Mouse (Mus musculus) CH12.LX (cell line): ENCODE data around the gene Nup210. TPM values are rescaled to one million over a fixed set of nuclear protein-coding genes. Genes with fewer than 3 reads are reported as not detected.
A peak's percentile ranks its signal among the peaks of the same experiment; 100 is the strongest.

Experiments used
- DNase-seq: peaks from one replicate; pipeline ENCODE4 v3.0.0-alpha.2; 2013; ENCODE audit errors: extremely low read depth
- H3K27ac ChIP-seq: 2 replicates; pipeline ENCODE4 v1.5.1; 2012; ENCODE audit warnings: low read depth, mild to moderate bottlenecking, control low read depth, moderate library complexity; ENCODE audit not compliant: insufficient read depth
- H3K27me3 ChIP-seq: replicated peaks from 2 replicates; pipeline ENCODE3; 2012; ENCODE audit warnings: inconsistent platforms
- H3K36me3 ChIP-seq, 2 experiments: replicated peaks in 1 of 2; 2 replicates each; pipeline versions ENCODE3 to v1.6.1; 2012; ENCODE audit warnings: inconsistent platforms in 1 of 2, low read length in 1 of 2, mild to moderate bottlenecking in 1 of 2, mixed read lengths in 1 of 2, moderate library complexity in 1 of 2; ENCODE audit not compliant: control insufficient read depth in 1 of 2, insufficient read depth in 1 of 2
- H3K4me1 ChIP-seq, 2 experiments: 2 replicates each; pipeline ENCODE4 v1.6.1; 2012; ENCODE audit warnings: inconsistent platforms in 1 of 2, moderate library complexity in 1 of 2; ENCODE audit not compliant: insufficient read depth in 2 of 2, control insufficient read depth in 1 of 2
- H3K4me2 ChIP-seq: 2 replicates; pipeline ENCODE4 v1.6.1; 2012; ENCODE audit warnings: low read depth, mild to moderate bottlenecking, control low read depth; ENCODE audit not compliant: poor library complexity, insufficient read depth, severe bottlenecking
- H3K4me3 ChIP-seq, 3 experiments: fragments of 150-350 bp in 1 of 3; sonication (generic) in 1 of 3; replicated peaks in 1 of 3; 2 replicates each; pipeline versions ENCODE3 to v1.5.1; 2011 to 2012; ENCODE audit warnings: low read depth in 2 of 3, low read length in 2 of 3, mild to moderate bottlenecking in 2 of 3, moderate library complexity in 2 of 3, control low read depth in 1 of 3, improper control_type of control experiment in 1 of 3, inconsistent platforms in 1 of 3, mixed read lengths in 1 of 3; ENCODE audit not compliant: poor library complexity in 1 of 3
- H3K79me2 ChIP-seq: replicated peaks from 2 replicates; pipeline ENCODE4 v1.6.1; 2012; ENCODE audit warnings: mild to moderate bottlenecking, moderate library complexity; ENCODE audit not compliant: control insufficient read depth, poor library complexity, insufficient read depth, severe bottlenecking; ENCODE audit errors: extremely low read depth
- H3K9ac ChIP-seq: 2 replicates; pipeline ENCODE4 v1.6.1; 2012; ENCODE audit warnings: low read depth, mild to moderate bottlenecking, control low read depth, moderate library complexity; ENCODE audit not compliant: insufficient read depth
- H3K9me3 ChIP-seq: replicated peaks from 2 replicates; pipeline ENCODE3; 2012; ENCODE audit warnings: low read length, inconsistent platforms, mixed read lengths
- BHLHE40 ChIP-seq: IDR thresholded peaks from 2 replicates; pipeline ENCODE4 v1.6.1; 2011; ENCODE audit warnings: mild to moderate bottlenecking, low read depth, low read length, improper control_type of control experiment
- CHD1 ChIP-seq: IDR thresholded peaks from 2 replicates; pipeline ENCODE4 v1.6.1; 2012; ENCODE audit warnings: low read depth, low read length, improper control_type of control experiment, inconsistent platforms
- CHD2 ChIP-seq: IDR thresholded peaks from 2 replicates; pipeline ENCODE4 v1.6.1; 2011; ENCODE audit warnings: low read length, improper control_type of control experiment
- CTCF ChIP-seq, 2 experiments: IDR thresholded peaks in 1 of 2; conservative IDR thresholded peaks in 1 of 2; 2 replicates each; pipeline ENCODE4 v1.5.1; 2011 to 2012; ENCODE audit warnings: low read depth in 2 of 2, low read length in 2 of 2, improper control_type of control experiment in 1 of 2, inconsistent platforms in 1 of 2, mild to moderate bottlenecking in 1 of 2, moderate library complexity in 1 of 2
- E2F4 ChIP-seq: IDR thresholded peaks from 2 replicates; pipeline ENCODE4 v1.6.1; 2011; ENCODE audit warnings: low read depth, low read length, improper control_type of control experiment; ENCODE audit not compliant: insufficient replicate concordance
- ELF1 ChIP-seq: IDR thresholded peaks from 2 replicates; pipeline ENCODE4 v1.6.1; 2014; ENCODE audit warnings: low read depth, mild to moderate bottlenecking, inconsistent platforms, low read length, improper control_type of control experiment
- EP300 ChIP-seq: IDR thresholded peaks from 2 replicates; pipeline ENCODE4 v1.6.1; 2011; ENCODE audit warnings: low read length, improper control_type of control experiment
- GABPA ChIP-seq: IDR thresholded peaks from 2 replicates; pipeline ENCODE4 v1.6.1; 2012; ENCODE audit warnings: low read depth, low read length, improper control_type of control experiment, inconsistent platforms; ENCODE audit not compliant: insufficient replicate concordance
- HCFC1 ChIP-seq: IDR thresholded peaks from 2 replicates; pipeline ENCODE4 v1.6.1; 2012; ENCODE audit warnings: low read depth, mild to moderate bottlenecking, inconsistent platforms, low read length, improper control_type of control experiment
- IRF4 ChIP-seq: IDR thresholded peaks from 2 replicates; pipeline ENCODE4 v1.6.1; 2014; ENCODE audit warnings: low read depth, mild to moderate bottlenecking, inconsistent platforms, low read length, improper control_type of control experiment
- JUN ChIP-seq: IDR thresholded peaks from 2 replicates; pipeline ENCODE4 v1.6.1; 2011; ENCODE audit warnings: low read depth, mild to moderate bottlenecking, low read length, improper control_type of control experiment, moderate library complexity; ENCODE audit not compliant: insufficient read depth
- JUND ChIP-seq: conservative IDR thresholded peaks from 2 replicates; pipeline ENCODE4 v1.6.1; 2011; ENCODE audit warnings: low read depth, low read length, improper control_type of control experiment
- KAT2A ChIP-seq: IDR thresholded peaks from 2 replicates; pipeline ENCODE4 v1.6.1; 2012; ENCODE audit warnings: low read length, improper control_type of control experiment, inconsistent platforms; ENCODE audit not compliant: insufficient replicate concordance
- MAFK ChIP-seq: IDR thresholded peaks from 2 replicates; pipeline ENCODE4 v1.6.1; 2011; ENCODE audit warnings: low read length, improper control_type of control experiment; ENCODE audit not compliant: insufficient replicate concordance
- MAX ChIP-seq: IDR thresholded peaks from 2 replicates; pipeline ENCODE4 v1.6.1; 2011; ENCODE audit warnings: low read length, improper control_type of control experiment
- MAZ ChIP-seq: IDR thresholded peaks from 2 replicates; pipeline ENCODE4 v1.6.1; 2012; ENCODE audit warnings: low read depth, mild to moderate bottlenecking, inconsistent platforms, low read length, improper control_type of control experiment, moderate library complexity
- MEF2A ChIP-seq: IDR thresholded peaks from 2 replicates; pipeline ENCODE4 v1.6.1; 2014; ENCODE audit warnings: low read depth, mild to moderate bottlenecking, inconsistent platforms, low read length, improper control_type of control experiment, borderline replicate concordance
- MXI1 ChIP-seq: IDR thresholded peaks from 2 replicates; pipeline ENCODE4 v1.6.1; 2011; ENCODE audit warnings: mild to moderate bottlenecking, low read depth, low read length, improper control_type of control experiment
- MYC ChIP-seq: IDR thresholded peaks from 2 replicates; pipeline ENCODE4 v1.6.1; 2011; ENCODE audit warnings: low read depth, mild to moderate bottlenecking, improper control_type of control experiment, low read length
- NELFE ChIP-seq: IDR thresholded peaks from 2 replicates; pipeline ENCODE4 v1.6.1; 2011; ENCODE audit warnings: low read depth, low read length, improper control_type of control experiment
- NRF1 ChIP-seq: IDR thresholded peaks from 2 replicates; pipeline ENCODE4 v1.6.1; 2014; ENCODE audit warnings: low read depth, mild to moderate bottlenecking, inconsistent platforms, low read length, improper control_type of control experiment, moderate library complexity
- PAX5 ChIP-seq: IDR thresholded peaks from 2 replicates; pipeline ENCODE4 v1.6.1; 2012; ENCODE audit warnings: low read length, inconsistent platforms, mixed read lengths
- POLR2A ChIP-seq: IDR thresholded peaks from 2 replicates; pipeline ENCODE4 v1.6.1; 2011; ENCODE audit warnings: low read depth, mild to moderate bottlenecking, improper control_type of control experiment, low read length
- POLR2AphosphoS2 ChIP-seq: IDR thresholded peaks from 2 replicates; pipeline ENCODE4 v1.6.1; 2011; ENCODE audit warnings: low read depth, low read length, improper control_type of control experiment
- RAD21 ChIP-seq: IDR thresholded peaks from 2 replicates; pipeline ENCODE4 v1.6.1; 2011; ENCODE audit warnings: low read depth, mild to moderate bottlenecking, low read length, improper control_type of control experiment, moderate library complexity
- RCOR1 ChIP-seq: conservative IDR thresholded peaks from 2 replicates; pipeline ENCODE4 v1.6.1; 2012; ENCODE audit warnings: low read depth, mild to moderate bottlenecking, inconsistent platforms, low read length, improper control_type of control experiment
- SIN3A ChIP-seq: IDR thresholded peaks from 2 replicates; pipeline ENCODE4 v1.6.1; 2012; ENCODE audit warnings: low read length, improper control_type of control experiment, inconsistent platforms
- SMC3 ChIP-seq: IDR thresholded peaks from 2 replicates; pipeline ENCODE4 v1.6.1; 2011; ENCODE audit warnings: low read depth, low read length, improper control_type of control experiment
- TBP ChIP-seq: conservative IDR thresholded peaks from 2 replicates; pipeline ENCODE4 v1.6.1; 2011; ENCODE audit warnings: low read depth, low read length, improper control_type of control experiment
- TCF12 ChIP-seq: IDR thresholded peaks from 2 replicates; pipeline ENCODE4 v1.6.1; 2014; ENCODE audit warnings: low read depth, mild to moderate bottlenecking, inconsistent platforms, low read length, improper control_type of control experiment
- UBTF ChIP-seq: IDR thresholded peaks from 2 replicates; pipeline ENCODE4 v1.6.1; 2012; ENCODE audit warnings: low read depth, mild to moderate bottlenecking, inconsistent platforms, low read length, improper control_type of control experiment, moderate library complexity
- USF1 ChIP-seq: IDR thresholded peaks from 2 replicates; pipeline ENCODE4 v1.6.1; 2014; ENCODE audit warnings: low read depth, mild to moderate bottlenecking, inconsistent platforms, low read length, improper control_type of control experiment
- USF2 ChIP-seq: conservative IDR thresholded peaks from 2 replicates; pipeline ENCODE4 v1.6.1; 2011; ENCODE audit warnings: low read depth, low read length, improper control_type of control experiment
- ZC3H11A ChIP-seq: IDR thresholded peaks from 2 replicates; pipeline ENCODE4 v1.6.1; 2012; ENCODE audit warnings: low read depth, mild to moderate bottlenecking, inconsistent platforms, low read length, improper control_type of control experiment
- ZKSCAN1 ChIP-seq: IDR thresholded peaks from 2 replicates; pipeline ENCODE4 v1.6.1; 2012; ENCODE audit warnings: low read depth, inconsistent platforms, low read length, improper control_type of control experiment, borderline replicate concordance
- ZMIZ1 ChIP-seq: IDR thresholded peaks from 2 replicates; pipeline ENCODE4 v1.6.1; 2012; ENCODE audit warnings: low read depth, mild to moderate bottlenecking, inconsistent platforms, low read length, improper control_type of control experiment
- ZNF384 ChIP-seq: IDR thresholded peaks from 2 replicates; pipeline ENCODE4 v1.6.1; 2012; ENCODE audit warnings: low read depth, low read length, improper control_type of control experiment, inconsistent platforms
- dilution Hi-C: fragments of 300-500 bp; cut with MboI; formaldehyde crosslinking; loops from 2 replicates; pipeline ENCODE4 v1.14.3; 2020; ENCODE audit warnings: low sequenced_read_pairs; ENCODE audit not compliant: extremely low pct_unique_long_range_greater_than_20kb, extremely low pct_ligation_motif_present
- in situ Hi-C: fragments of 300-500 bp; cut with MboI; formaldehyde crosslinking; loops from 3 replicates; pipeline ENCODE4 v1.14.3; 2019; ENCODE audit warnings: low sequenced_read_pairs, low pct_ligation_motif_present, low pct_unique_long_range_greater_than_20kb, mixed read lengths
- polyA plus RNA-seq: library from polyadenylated mRNA; unstranded; fragments of >175 nt; gene quantifications from 2 replicates; pipeline ENCODE4 v1.2.1, GENCODE M21; 2012; ENCODE audit warnings: low read depth; ENCODE audit not compliant: insufficient read length
- total RNA-seq, 2 experiments: library from RNA; depleted of rRNA; stranded (reverse); fragments of 300-350 nt in 1 of 2; fragments of >200 nt in 1 of 2; gene quantifications; 2 replicates each; pipeline ENCODE4 v1.2.3; 2012 to 2014

Gene Nup210
- total RNA-seq (2012; rRNA removed) = 103 TPM in 2 replicates
- total RNA-seq (2014; rRNA removed) = 40.5 and 41.9 TPM in 2 replicates
- 56.9 and 73.1 TPM in 2 replicates for polyA plus RNA-seq

- in situ Hi-C loops = no loop called here
- H3K27ac ChIP-seq = peak within 1 kb of the TSS; percentile 48
- dilution Hi-C loops = no loop called here
- no peak; the same call in none of the 2 replicates for TF ChIP-seq IRF4
- peak; percentile 87 for TF ChIP-seq MYC
- no peak for TF ChIP-seq JUN
- 0 out of 2 replicates have a peak, but pooled peaks have one; percentile 71 for TF ChIP-seq UBTF
- no peak; the same call in none of the 2 replicates for TF ChIP-seq TCF12
- no peak for TF ChIP-seq JUND
- TF ChIP-seq BHLHE40 = peak; percentile 59
- TF ChIP-seq CHD2 = peak; percentile 36; the same call in 1 of the 2 replicates
- TF ChIP-seq E2F4 = peak; percentile 24; the same call in 1 of the 2 replicates
- 0 out of 2 replicates have a peak, but pooled peaks have one; percentile 54 for TF ChIP-seq MAZ
- no peak for TF ChIP-seq ZKSCAN1
- no peak for TF ChIP-seq USF2
- TF ChIP-seq SIN3A = peak; percentile 51; the same call in 1 of the 2 replicates
- TF ChIP-seq CTCF (conservative IDR thresholded peaks at IDR 0.05 in 1 of 2, IDR thresholded peaks at IDR 0.05 in 1 of 2; ENCODE audit: low read depth in 2 of 2, low read length in 2 of 2) = peak in 1 of 2 experiments; percentile 64; a peak in 2 of 4 replicates
- peak; percentile 89 for TF ChIP-seq POLR2A
- no peak for TF ChIP-seq ZNF384
- no peak for TF ChIP-seq ELF1
- no peak; the same call in 1 of the 2 replicates for TF ChIP-seq SMC3
- TF ChIP-seq POLR2AphosphoS2 = no peak
- TF ChIP-seq MEF2A = peak; percentile 44; the same call in 1 of the 2 replicates
- no peak for TF ChIP-seq PAX5
- no peak; the same call in 1 of the 2 replicates for TF ChIP-seq RAD21
- TF ChIP-seq MXI1 = peak; percentile 90
- peak; percentile 91 for TF ChIP-seq ZMIZ1
- TF ChIP-seq EP300 = no peak
- TF ChIP-seq MAFK = no peak
- no peak for TF ChIP-seq ZC3H11A
- peak; percentile 69 for TF ChIP-seq NELFE
- TF ChIP-seq CHD1 = peak; percentile 15; the same call in 1 of the 2 replicates
- peak; percentile 77 for TF ChIP-seq NRF1
- 0 out of 2 replicates have a peak, but pooled peaks have one; percentile 19 for TF ChIP-seq RCOR1
- 0 out of 2 replicates have a peak, but pooled peaks have one; percentile 38 for TF ChIP-seq KAT2A
- peak; percentile 84 for TF ChIP-seq MAX
- TF ChIP-seq HCFC1 = peak; percentile 18
- no peak for TF ChIP-seq GABPA
- TF ChIP-seq TBP = 0 out of 2 replicates have a peak, but pooled peaks have one; percentile 19
- peak; percentile 31 for TF ChIP-seq USF1
These were observed at the start of gene Nup210 for GRCm38 (mm10) chr6:91116244-91117145. Gene Nup210 (minus strand): TSS chr6:91116829.

More at GRCm38 (mm10) chr6:91116244-91117145, at the start of gene Nup210:
- Histone ChIP-seq H3K4me2 (peak within 1 kb of the TSS; percentile 88), H3K4me3 (peak within 1 kb of the TSS; percentile 84 to 90 (median 85)), H3K9me3 (peaks cover 6% of the 10 kb centered on the region), H3K36me3 (peaks cover 0 to 13% of the 10 kb centered on the region in 2 experiments), H3K79me2 (peaks cover 47% of the 10 kb centered on the region), H3K9ac (peak within 1 kb of the TSS; percentile 81), H3K4me1 (peaks cover 10 to 46% of the 10 kb centered on the region in 2 experiments), H3K27me3 (no peaks in the 10 kb centered on the region)
- DNase-seq = peak; percentile 81
